In the genomic region with DNA sequence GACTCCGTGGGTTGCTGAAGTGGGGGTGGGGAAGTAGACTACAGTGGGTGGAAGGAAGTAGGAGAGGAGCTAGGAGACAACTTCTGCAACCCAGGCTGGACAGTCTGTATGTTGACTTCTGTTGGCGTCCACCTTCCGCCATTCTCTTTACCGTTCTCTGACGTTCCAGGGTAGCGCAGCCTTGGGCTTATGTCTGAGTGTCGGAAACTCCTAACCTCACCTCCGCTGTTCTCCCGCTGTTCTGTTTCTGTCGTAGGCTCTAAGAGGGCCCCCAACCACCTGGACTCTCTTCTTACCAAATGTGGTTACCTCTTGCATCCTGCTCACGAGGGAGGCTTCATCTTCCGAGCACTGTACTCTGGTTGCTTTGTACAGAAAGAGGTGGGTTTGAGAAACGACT, we compare ENCODE assay signal across 22 mouse cellular contexts. TPM values are rescaled to one million over a fixed set of nuclear protein-coding genes. Genes with fewer than 3 reads are reported as not detected.
DNase-seq lines count a peak whose midpoint lies in the region; ATAC-seq and TF ChIP-seq lines count a peak whose summit lies in the region.
"Had no signal": no experiment of that assay in that cellular context is flagged by ENCODE, and none has a peak within 500 bp of the region (broad histone marks: within the 10 kb centered on the region; RNA-seq: fewer than 3 reads in every experiment).

No protein-coding gene starts in this region.

- peak overlapping the region; percentile 42; the same call in 1 of the 2 replicates for H3K4me2 ChIP-seq in heart, postnatal 0 days (ENCODE audit: low read depth, low read length)
- H3K4me2 ChIP-seq: embryonic facial prominence, embryonic 15.5 days; hindbrain, embryonic 13.5 days; limb, embryonic 12.5 days; midbrain, embryonic 15.5 days had no signal

- TF ChIP-seq EP300 in heart, postnatal 0 days (IDR thresholded peaks at IDR 0.05; ENCODE audit: low read depth) = no peak

- H3K27ac ChIP-seq in heart, postnatal 0 days (ENCODE audit: low read depth) = peak overlapping the region; percentile 64; the same call in 1 of the 2 replicates
- no peak overlapping the region for H3K27ac ChIP-seq in midbrain, embryonic 10.5 days (replicated peaks)
- H3K27ac ChIP-seq: embryonic facial prominence, embryonic 15.5 days; forebrain, embryonic 10.5 days; gastrocnemius, adult 2 months; hindbrain, embryonic 13.5 days; limb, embryonic 12.5 days; liver, embryonic 14.5 days; midbrain, embryonic 15.5 days; stomach, embryonic 15.5 days had no signal

- H3K9ac ChIP-seq in heart, postnatal 0 days (replicated peaks; ENCODE audit: low read depth, low read length) = no peak overlapping the region
- H3K9ac ChIP-seq: embryonic facial prominence, embryonic 15.5 days; hindbrain, embryonic 13.5 days; limb, embryonic 12.5 days; liver, embryonic 14.5 days; midbrain, embryonic 15.5 days; stomach, embryonic 15.5 days had no signal

- H3K36me3 ChIP-seq in heart, postnatal 0 days (replicated peaks; ENCODE audit: control insufficient read depth, insufficient read depth, low read length) = no peaks in the 10 kb centered on the region
- no peaks in the 10 kb centered on the region for H3K36me3 ChIP-seq in E14TG2a.4 (ENCODE audit: insufficient read depth, low read length)
- no peaks in the 10 kb centered on the region for H3K36me3 ChIP-seq in midbrain, embryonic 10.5 days
- H3K36me3 ChIP-seq: embryonic facial prominence, embryonic 15.5 days; forebrain, embryonic 10.5 days; hindbrain, embryonic 13.5 days; limb, embryonic 12.5 days; midbrain, embryonic 15.5 days; stomach, embryonic 15.5 days had no signal

- no peak for ATAC-seq in heart, postnatal 0 days (ENCODE audit: insufficient read depth, low read depth)
- peak; percentile 28 for ATAC-seq in inflammation-experienced regulatory T-cells, adult 6 months
- ATAC-seq: intestine, postnatal 0 days; lung, postnatal 0 days; midbrain, embryonic 15.5 days had no signal

- no peaks in the 10 kb centered on the region for H3K9me3 ChIP-seq in heart, postnatal 0 days (replicated peaks; ENCODE audit: control insufficient read depth, low read length)
- H3K9me3 ChIP-seq in E14TG2a.4 (ENCODE audit: low read length) = peaks cover 11% of the 10 kb centered on the region
- no peaks in the 10 kb centered on the region; the same call in 1 of the 2 replicates for H3K9me3 ChIP-seq in midbrain, embryonic 10.5 days (replicated peaks)
- H3K9me3 ChIP-seq: embryonic facial prominence, embryonic 15.5 days; hindbrain, embryonic 13.5 days; limb, embryonic 12.5 days; midbrain, embryonic 15.5 days; stomach, embryonic 15.5 days had no signal

- no peak for TF ChIP-seq CTCF in heart, postnatal 0 days (IDR thresholded peaks at IDR 0.05; ENCODE audit: low read depth)
- TF ChIP-seq CTCF in E14TG2a.4 (conservative IDR thresholded peaks at IDR 0.05; ENCODE audit: low read length) = no peak

- no peaks in the 10 kb centered on the region for H3K27me3 ChIP-seq in heart, postnatal 0 days (ENCODE audit: control insufficient read depth, insufficient read depth, low read length)
- H3K27me3 ChIP-seq in E14TG2a.4 (ENCODE audit: insufficient read depth, low read length) = peaks cover 23% of the 10 kb centered on the region; the same call in 1 of the 2 replicates
- H3K27me3 ChIP-seq in midbrain, embryonic 10.5 days (ENCODE audit: low read depth, poor library complexity, severe bottlenecking) = peaks cover 4% of the 10 kb centered on the region; the same call in 1 of the 2 replicates
- H3K27me3 ChIP-seq: midbrain, embryonic 15.5 days; stomach, embryonic 15.5 days had no signal

- H3K4me3 ChIP-seq in heart, postnatal 0 days (ENCODE audit: low read depth, low read length) = no peak overlapping the region
- peak overlapping the region; percentile 37 for H3K4me3 ChIP-seq in E14TG2a.4 (replicated peaks; ENCODE audit: low read length)
- no peak overlapping the region for H3K4me3 ChIP-seq in midbrain, embryonic 10.5 days
- H3K4me3 ChIP-seq: embryonic facial prominence, embryonic 15.5 days; forebrain, embryonic 10.5 days; gastrocnemius, adult 2 months; hindbrain, embryonic 13.5 days; limb, embryonic 12.5 days; midbrain, embryonic 15.5 days; stomach, embryonic 15.5 days had no signal

- WGBS in heart, postnatal 0 days = 79% methylated on average over 13 of the region's 13 CpGs
- 92% methylated on average over 13 of the region's 13 CpGs for WGBS in midbrain, embryonic 10.5 days

- DNase-seq in heart, postnatal 0 days (ENCODE audit: low spot score) = no peak
- DNase-seq in heart, postnatal 25 days (ENCODE audit: low spot score) = no peak
- peak; percentile 68 to 80 for DNase-seq in thymus, postnatal 36 days
- DNase-seq in cerebellum, postnatal 10 days = no peak
- no peak for DNase-seq in midbrain, embryonic 10.5 days (ENCODE audit: low spot score)
- DNase-seq: cerebellum, adult 8-10 months; gastrocnemius, adult 2 months; heart, adult 11 months; kidney, postnatal 14 days had no signal

- no peaks in the 10 kb centered on the region for H3K4me1 ChIP-seq in heart, postnatal 0 days (ENCODE audit: control insufficient read depth, insufficient read depth)
- peaks cover 45% of the 10 kb centered on the region for H3K4me1 ChIP-seq in E14TG2a.4 (replicated peaks; ENCODE audit: low read depth, low read length)
- peaks cover 14% of the 10 kb centered on the region for H3K4me1 ChIP-seq in midbrain, embryonic 10.5 days

- intact Hi-C loops in heart, postnatal 25 days (cut with DNase I) = no loop called here

RNA-seq across cellular contexts. Expression of a gene that starts 14.7 kb away (rescaled TPM):
- total RNA-seq in heart, postnatal 0 days (2014; rRNA removed; ENCODE audit: low replicate concordance) = 0.15 and 1.0 TPM in 2 replicates
- polyA plus RNA-seq in heart, postnatal 0 days (2015; fragmentation: Nextera tagmentation; extraction: Ambion mirVana) = 0.36 and 0.70 TPM in 2 replicates
- total RNA-seq in heart, postnatal 25 days (2021) = 1 to 10 TPM; 4.9 to 5.3 TPM
- polyA plus RNA-seq in inflammation-experienced regulatory T-cells, adult 6 months (2017; shearing (Covaris generic)) = not detected
- polyA plus RNA-seq in midbrain, embryonic 10.5 days (2016; fragmentation: Nextera tagmentation; extraction: Ambion mirVana) = 0.09 TPM in 1 of 2 replicates, not detected in the other
- total RNA-seq: CH12.LX; layer of hippocampus, adult 8-10 months had no signal
- polyA plus RNA-seq: embryonic facial prominence, embryonic 15.5 days; forebrain, embryonic 10.5 days; hindbrain, embryonic 13.5 days; intestine, postnatal 0 days; limb, embryonic 12.5 days; liver, embryonic 14.5 days; lung, postnatal 0 days; midbrain, embryonic 15.5 days had no signal

RNA-seq across cellular contexts. Expression of a gene that starts 31.0 kb away (rescaled TPM):
- 69.0 and 89.9 TPM in 2 replicates for total RNA-seq in heart, postnatal 0 days (2014; rRNA removed; ENCODE audit: low replicate concordance)
- 93.5 and 100 TPM in 2 replicates for polyA plus RNA-seq in heart, postnatal 0 days (2015; fragmentation: Nextera tagmentation; extraction: Ambion mirVana)
- total RNA-seq in heart, postnatal 25 days (2021) = 100 to 1,000 TPM; 123 to 135 TPM
- 100 to 1,000 TPM; 149 to 182 (median 164) TPM for polyA plus RNA-seq in inflammation-experienced regulatory T-cells, adult 6 months (2017; shearing (Covaris generic))
- polyA plus RNA-seq in midbrain, embryonic 10.5 days (2016; fragmentation: Nextera tagmentation; extraction: Ambion mirVana) = 427 and 457 TPM in 2 replicates

RNA-seq across cellular contexts. Expression of a gene that starts 55.4 kb away (rescaled TPM):
- not detected in 2 replicates for total RNA-seq in heart, postnatal 0 days (2014; rRNA removed; ENCODE audit: low replicate concordance)
- polyA plus RNA-seq in heart, postnatal 0 days (2015; fragmentation: Nextera tagmentation; extraction: Ambion mirVana) = not detected in 2 replicates
- total RNA-seq in heart, postnatal 25 days (2021) = under 1 TPM; 0.20 to 0.73 TPM
- under 1 TPM in 1 of 3 experiments, not detected in 2; 0.63 TPM for polyA plus RNA-seq in inflammation-experienced regulatory T-cells, adult 6 months (2017; shearing (Covaris generic))
- 0.12 and 0.45 TPM in 2 replicates for polyA plus RNA-seq in midbrain, embryonic 10.5 days (2016; fragmentation: Nextera tagmentation; extraction: Ambion mirVana)
- polyA plus RNA-seq: forebrain, embryonic 10.5 days; intestine, postnatal 0 days; lung, postnatal 0 days had no signal

Comparison
In these comparisons a context has a peak if more than half of its experiments do, and no peak if none do; other contexts are left out.
1. DNase-seq: peak in thymus, postnatal 36 days (2 of 2); none in heart, postnatal 0 days (single experiment), heart, postnatal 25 days (single experiment), cerebellum, postnatal 10 days (0 of 2) and midbrain, embryonic 10.5 days (single experiment).